Mouse (Mus musculus) lung, embryonic 14.5 days (tissue): ENCODE data around the gene Arhgap31. TPM values are rescaled to one million over a fixed set of nuclear protein-coding genes. Genes with fewer than 3 reads are reported as not detected.

Experiments used
- ATAC-seq: fragments of 200-750 bp; cut with Nextera tagmentation; 2 replicates; pipeline ENCODE4 v1.8.0; 2017; ENCODE audit warnings: mild to moderate bottlenecking, moderate TSS enrichment, moderate library complexity; ENCODE audit not compliant: insufficient read depth
- DNase-seq: peaks from one replicate; pipeline ENCODE4 v3.0.0-alpha.2; 2015
- H3K27ac ChIP-seq: fragments of 300-500 bp; sonication (generic); 2 replicates; pipeline ENCODE4 v1.5.1; 2014; ENCODE audit warnings: low read depth, mild to moderate bottlenecking, moderate library complexity
- H3K27me3 ChIP-seq: fragments of 300-500 bp; sonication (generic); 2 replicates; pipeline ENCODE4 v1.6.1; 2014; ENCODE audit warnings: low read length, control low read depth; ENCODE audit not compliant: insufficient read depth
- H3K36me3 ChIP-seq: fragments of 300-500 bp; sonication (generic); 2 replicates; pipeline ENCODE4 v1.6.1; 2014; ENCODE audit warnings: control low read depth; ENCODE audit not compliant: insufficient read depth
- H3K4me1 ChIP-seq: fragments of 300-500 bp; sonication (generic); 2 replicates; pipeline ENCODE4 v1.6.1; 2014; ENCODE audit warnings: antibody characterized with exemption, control low read depth; ENCODE audit not compliant: insufficient read depth
- H3K4me2 ChIP-seq: fragments of 300-500 bp; sonication (generic); 2 replicates; pipeline ENCODE4 v1.6.1; 2014; ENCODE audit warnings: mild to moderate bottlenecking
- H3K4me3 ChIP-seq: fragments of 300-500 bp; sonication (generic); 2 replicates; pipeline ENCODE4 v1.5.1; 2014; ENCODE audit warnings: low read depth, low read length
- H3K9ac ChIP-seq: fragments of 300-500 bp; sonication (generic); 2 replicates; pipeline ENCODE4 v1.6.1; 2014
- H3K9me3 ChIP-seq: fragments of 300-500 bp; sonication (generic); 2 replicates; pipeline ENCODE4 v1.6.1; 2016; ENCODE audit warnings: low read depth, low read length, control low read depth
- CTCF ChIP-seq: IDR thresholded peaks from 2 replicates; pipeline ENCODE4 v1.5.1; 2016; ENCODE audit warnings: antibody characterized with exemption, low read depth
- WGBS: fragments of 180-500 bp; shearing (Covaris S2); extraction: QIAGEN DNeasy Blood & Tissue Kit; methylation state at CpG from one replicate; pipeline ENCODE4 v1.1.7; 2014; 5-methylcytosine and 5-hydroxymethylcytosine counted together
- polyA plus RNA-seq: library from polyadenylated mRNA; unstranded; fragments of >200 nt; fragmentation: Nextera tagmentation; extraction: Ambion mirVana; gene quantifications from 2 replicates; pipeline ENCODE4 v1.2.1, GENCODE M21; 2014

Gene Arhgap31
- polyA plus RNA-seq, 1 experiment from 2014 or later: 21.6 TPM

DNA sequence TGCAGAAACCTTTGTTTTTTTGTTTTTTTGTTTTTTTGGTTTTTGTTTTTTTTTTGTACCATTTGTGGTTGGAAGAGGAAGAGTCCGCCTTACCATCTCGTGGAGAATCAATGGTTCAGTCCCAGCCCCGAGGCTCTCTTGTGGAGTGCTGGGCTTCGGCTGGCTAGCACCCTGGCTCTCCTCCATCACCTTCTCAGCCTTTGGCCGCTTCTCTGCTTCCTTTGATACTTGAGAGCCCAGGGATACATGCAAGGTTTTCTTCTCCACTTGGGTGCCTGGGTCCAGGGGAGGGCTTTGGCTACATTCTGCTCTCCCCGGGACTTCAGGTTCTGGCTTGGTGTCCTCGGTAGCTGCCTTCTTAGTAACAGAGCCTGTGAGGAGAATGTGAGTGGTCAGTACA, 106.6 kb downstream of the Arhgap31 start:
- Histone ChIP-seq H3K4me1 (no peaks in the 10 kb centered on the region), H3K9ac (no peak overlapping the region), H3K27ac (no peak overlapping the region), H3K9me3 (no peaks in the 10 kb centered on the region; the same call in 1 of the 2 replicates), H3K36me3 (peaks cover 78% of the 10 kb centered on the region), H3K4me3 (no peak overlapping the region), H3K4me2 (no peak overlapping the region), H3K27me3 (no peaks in the 10 kb centered on the region)
- ATAC-seq: no peak
- WGBS: 81% methylated on average over 7 of the region's 7 CpGs
- TF ChIP-seq CTCF: no peak
- DNase-seq: no peak

- Histone ChIP-seq H3K9me3 (no peaks in the 10 kb centered on the region), H3K4me3 (no peak overlapping the region), H3K4me1 (no peaks in the 10 kb centered on the region), H3K4me2 (no peak overlapping the region), H3K36me3 (peaks cover 59% of the 10 kb centered on the region), H3K27me3 (no peaks in the 10 kb centered on the region), H3K9ac (no peak overlapping the region), H3K27ac (no peak overlapping the region)
- no peak for TF ChIP-seq CTCF
- 45% methylated on average over 11 of the region's 11 CpGs for WGBS
- DNase-seq (peak; percentile 44), ATAC-seq (peak; percentile 65; the same call in 1 of the 2 replicates)
Measured at GRCm38 (mm10) chr16:38602989-38603804, 109.9 kb downstream of the Arhgap31 start.

GRCm38 (mm10) chr16:38598986-38599680, 113.9 kb downstream of the Arhgap31 start:
- H3K4me3 ChIP-seq: no peak overlapping the region
- TF ChIP-seq CTCF: no peak
- no peaks in the 10 kb centered on the region for H3K9me3 ChIP-seq
- ATAC-seq (no peak), DNase-seq (no peak)
- no peak overlapping the region for H3K4me2 ChIP-seq
- no peak overlapping the region for H3K27ac ChIP-seq
- H3K27me3 ChIP-seq: no peaks in the 10 kb centered on the region
- no peak overlapping the region for H3K9ac ChIP-seq
- H3K4me1 ChIP-seq: no peaks in the 10 kb centered on the region
- H3K36me3 ChIP-seq: peaks cover 35% of the 10 kb centered on the region
- 64% methylated on average over 11 of the region's 11 CpGs for WGBS

DNA sequence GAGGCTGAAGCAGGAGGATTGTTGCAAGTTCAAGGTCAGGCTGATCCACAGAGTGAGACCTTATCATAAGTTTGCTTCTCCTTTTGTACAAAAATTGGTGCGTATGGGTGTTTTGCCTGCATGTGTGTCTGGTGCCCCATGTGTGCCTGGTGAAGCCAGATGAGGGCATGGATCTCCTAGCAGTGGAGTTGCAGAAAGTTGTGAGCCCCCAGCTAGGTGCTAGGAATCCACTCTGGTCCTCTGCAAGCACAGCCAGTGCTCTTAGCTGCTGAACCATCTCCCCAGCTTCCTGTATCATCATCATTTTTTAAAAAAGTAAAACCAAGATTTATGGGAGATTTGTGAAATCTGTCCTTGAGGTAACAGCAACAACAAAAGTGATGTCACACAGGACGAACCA, 116.4 kb downstream of the Arhgap31 start:
- Histone ChIP-seq H3K4me2 (no peak overlapping the region), H3K9ac (no peak overlapping the region), H3K27me3 (no peaks in the 10 kb centered on the region), H3K36me3 (peaks cover 20% of the 10 kb centered on the region), H3K9me3 (no peaks in the 10 kb centered on the region), H3K27ac (no peak overlapping the region), H3K4me1 (no peaks in the 10 kb centered on the region), H3K4me3 (no peak overlapping the region)
- ATAC-seq (no peak), DNase-seq (no peak)
- TF ChIP-seq CTCF: no peak
- WGBS: 86% methylated on average over 2 of the region's 2 CpGs

GRCm38 (mm10) chr16:38596099-38596498, 117.0 kb downstream of the Arhgap31 start:
- H3K27me3 ChIP-seq: no peaks in the 10 kb centered on the region
- TF ChIP-seq CTCF: no peak
- no peak overlapping the region for H3K4me3 ChIP-seq
- H3K9me3 ChIP-seq: no peaks in the 10 kb centered on the region
- no peaks in the 10 kb centered on the region for H3K4me1 ChIP-seq
- H3K9ac ChIP-seq: no peak overlapping the region
- DNase-seq (no peak), ATAC-seq (no peak)
- WGBS: 78% methylated on average over 2 of the region's 2 CpGs
- no peak overlapping the region for H3K27ac ChIP-seq
- H3K4me2 ChIP-seq: no peak overlapping the region
- H3K36me3 ChIP-seq: peaks cover 18% of the 10 kb centered on the region

- Histone ChIP-seq H3K4me3 (no peak overlapping the region), H3K27me3 (no peaks in the 10 kb centered on the region), H3K9ac (no peak overlapping the region), H3K9me3 (no peaks in the 10 kb centered on the region), H3K4me1 (no peaks in the 10 kb centered on the region), H3K27ac (no peak overlapping the region), H3K4me2 (no peak overlapping the region), H3K36me3 (peaks cover 27% of the 10 kb centered on the region)
- TF ChIP-seq CTCF: no peak
- 69% methylated on average over 1 of the region's 1 CpGs for WGBS
- no peak for ATAC-seq
- DNase-seq: no peak
Measured at GRCm38 (mm10) chr16:38594435-38594834, 118.6 kb downstream of the Arhgap31 start.

DNA sequence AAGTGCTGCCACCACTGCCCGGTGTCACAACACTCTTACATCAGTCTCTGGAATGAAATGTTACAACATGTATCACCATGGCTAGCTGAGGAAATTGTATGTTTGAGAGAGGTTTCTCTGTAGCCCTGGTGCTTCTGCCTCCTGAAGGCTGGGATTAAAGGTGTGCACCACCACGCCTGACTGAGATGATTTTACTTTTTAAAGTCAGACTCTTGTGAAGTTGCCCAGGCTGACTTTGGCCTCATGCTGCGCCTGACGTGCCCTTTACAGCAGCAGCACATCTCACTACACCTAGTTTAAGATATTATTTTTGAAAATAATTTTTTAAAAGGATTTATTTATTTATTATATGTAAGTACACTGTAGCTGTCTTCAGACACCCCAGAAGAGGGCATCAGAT, 120.1 kb downstream of the Arhgap31 start:
- H3K4me1 ChIP-seq: no peaks in the 10 kb centered on the region
- ATAC-seq: no peak
- no peak for TF ChIP-seq CTCF
- H3K27me3 ChIP-seq: no peaks in the 10 kb centered on the region
- no peak overlapping the region for H3K4me3 ChIP-seq
- H3K9me3 ChIP-seq: no peaks in the 10 kb centered on the region
- no peak overlapping the region for H3K4me2 ChIP-seq
- H3K9ac ChIP-seq: no peak overlapping the region
- no peak for DNase-seq
- 90% methylated on average over 4 of the region's 4 CpGs for WGBS
- H3K36me3 ChIP-seq: peaks cover 42% of the 10 kb centered on the region
- H3K27ac ChIP-seq: no peak overlapping the region
